Mouse (Mus musculus): ENCODE measurements around the gene Lsr. TPM values are rescaled to one million over a fixed set of nuclear protein-coding genes. Genes with fewer than 3 reads are reported as not detected.
"Not testable (repeated sequence)": the region's sequence is repeated elsewhere in the genome, so short reads cannot be mapped to it uniquely, and the experiment has no call there.

Gene Lsr
- polyA plus RNA-seq, 1 experiment: 34.6 TPM

DNA sequence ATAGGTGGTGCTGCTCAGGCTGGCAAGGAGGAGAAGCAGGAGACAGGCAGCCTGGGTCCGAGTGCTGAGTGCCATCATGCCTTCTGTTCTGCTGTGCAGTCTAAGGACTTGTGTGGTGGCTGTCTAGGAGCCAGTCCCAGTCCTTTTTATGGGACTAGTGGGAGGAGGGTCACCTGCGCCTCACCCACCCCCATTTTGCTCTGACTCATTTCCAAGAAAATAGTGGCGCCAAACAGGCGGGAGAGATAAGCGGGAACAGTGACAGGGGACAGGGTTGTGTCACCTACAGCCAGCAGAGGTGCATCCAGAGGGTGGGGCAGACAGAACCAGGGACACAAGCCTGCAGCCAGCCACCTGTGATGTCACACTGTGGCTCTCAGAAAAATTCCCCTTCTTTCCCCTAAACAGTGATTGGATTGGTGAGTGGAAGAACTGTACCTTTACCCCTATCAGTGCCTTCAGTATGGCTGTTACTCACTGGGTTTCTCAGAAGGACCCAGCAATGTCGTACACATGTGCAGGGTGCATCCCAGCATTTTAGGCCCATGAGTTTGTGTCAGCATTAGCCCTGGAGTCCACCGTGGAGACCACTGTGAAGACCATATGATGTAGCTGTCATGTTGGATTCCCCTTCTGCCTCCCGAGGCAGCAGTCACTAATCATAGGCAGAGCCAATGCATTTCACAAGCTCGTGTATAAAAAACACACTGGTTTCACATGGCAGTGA, 29.2 kb downstream of the Lsr start, which contains the start of gene Hamp:
Gene Hamp (minus strand): TSS at position 124 of the 727 bp plus-strand sequence.
- Histone ChIP-seq H3K27ac (ENCODE audit: control insufficient read depth, insufficient read depth, low read length) (no peak within 1 kb of the TSS), H3K27me3 (ENCODE audit: control insufficient read depth, insufficient read depth, low read length) (no peaks in the 10 kb centered on the region), H3K4me1 (replicated peaks; ENCODE audit: control insufficient read depth, insufficient read depth, low read length) (peaks cover 2% of the 10 kb centered on the region), H3K36me3 (ENCODE audit: control insufficient read depth, insufficient read depth, low read length) (peaks cover 10% of the 10 kb centered on the region), H3K4me3 (ENCODE audit: control insufficient read depth, insufficient read depth, low read length) (no peak within 1 kb of the TSS)
- WGBS: 86% methylated on average over 9 of the region's 9 CpGs
- no peak for DNase-seq
- TF ChIP-seq POLR2A (IDR thresholded peaks at IDR 0.05; ENCODE audit: control insufficient read depth, extremely low read depth, insufficient read depth, low read length, poor library complexity) (no peak), CTCF (IDR thresholded peaks at IDR 0.05; ENCODE audit: borderline replicate concordance, control insufficient read depth, extremely low read depth, insufficient read depth, low read length, poor library complexity) (no peak)

DNA sequence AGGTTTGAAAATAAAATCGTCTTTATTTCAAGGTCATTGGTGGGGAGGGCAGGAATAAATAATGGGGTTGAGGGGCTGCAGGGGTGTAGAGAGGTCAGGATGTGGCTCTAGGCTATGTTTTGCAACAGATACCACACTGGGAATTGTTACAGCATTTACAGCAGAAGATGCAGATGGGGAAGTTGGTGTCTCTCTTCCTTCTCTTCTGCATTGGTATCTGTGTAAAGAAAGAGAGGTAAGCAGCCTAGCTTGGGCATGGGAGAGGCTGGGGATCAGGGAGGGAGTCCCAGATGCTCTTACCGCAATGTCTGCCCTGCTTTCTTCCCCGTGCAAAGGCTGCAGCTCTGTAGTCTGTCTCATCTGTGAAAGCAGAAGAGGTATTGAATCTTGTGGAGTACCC, 30.9 kb downstream of the Lsr start:
- H3K27me3 ChIP-seq (ENCODE audit: control insufficient read depth, insufficient read depth, low read length); H3K36me3 ChIP-seq (ENCODE audit: control insufficient read depth, insufficient read depth, low read length); DNase-seq; H3K4me1 ChIP-seq (replicated peaks; ENCODE audit: control insufficient read depth, insufficient read depth, low read length); H3K4me3 ChIP-seq (ENCODE audit: control insufficient read depth, insufficient read depth, low read length); H3K27ac ChIP-seq (ENCODE audit: control insufficient read depth, insufficient read depth, low read length): not testable (repeated sequence)
- 18% methylated on average over 3 of the region's 3 CpGs for WGBS

DNA sequence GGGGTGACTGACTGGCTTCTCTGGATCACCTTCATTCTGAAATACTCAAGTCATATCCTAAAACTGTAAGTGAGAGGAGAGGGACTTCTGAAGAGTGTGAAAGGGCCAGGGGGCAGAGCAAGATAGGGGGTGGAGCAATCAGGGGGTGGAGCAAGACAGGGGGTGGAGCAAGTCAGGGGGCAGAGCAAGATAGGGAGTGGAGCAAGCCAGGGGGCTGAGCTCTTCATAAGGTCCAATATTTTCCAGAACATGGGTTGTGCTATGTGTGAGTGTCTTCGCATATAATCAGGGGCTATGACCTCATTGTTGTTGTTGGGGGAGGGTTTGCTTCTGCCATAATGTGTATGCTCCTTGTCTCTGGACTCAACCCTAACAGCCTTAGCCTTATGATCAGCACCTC, 33.2 kb downstream of the Lsr start:
- not testable (repeated sequence) for H3K27me3 ChIP-seq (ENCODE audit: control insufficient read depth, insufficient read depth, low read length); H3K36me3 ChIP-seq (ENCODE audit: control insufficient read depth, insufficient read depth, low read length); H3K27ac ChIP-seq (ENCODE audit: control insufficient read depth, insufficient read depth, low read length); H3K4me1 ChIP-seq (replicated peaks; ENCODE audit: control insufficient read depth, insufficient read depth, low read length); H3K4me3 ChIP-seq (ENCODE audit: control insufficient read depth, insufficient read depth, low read length); DNase-seq
- 81% methylated on average over 1 of the region's 1 CpGs for WGBS

DNA sequence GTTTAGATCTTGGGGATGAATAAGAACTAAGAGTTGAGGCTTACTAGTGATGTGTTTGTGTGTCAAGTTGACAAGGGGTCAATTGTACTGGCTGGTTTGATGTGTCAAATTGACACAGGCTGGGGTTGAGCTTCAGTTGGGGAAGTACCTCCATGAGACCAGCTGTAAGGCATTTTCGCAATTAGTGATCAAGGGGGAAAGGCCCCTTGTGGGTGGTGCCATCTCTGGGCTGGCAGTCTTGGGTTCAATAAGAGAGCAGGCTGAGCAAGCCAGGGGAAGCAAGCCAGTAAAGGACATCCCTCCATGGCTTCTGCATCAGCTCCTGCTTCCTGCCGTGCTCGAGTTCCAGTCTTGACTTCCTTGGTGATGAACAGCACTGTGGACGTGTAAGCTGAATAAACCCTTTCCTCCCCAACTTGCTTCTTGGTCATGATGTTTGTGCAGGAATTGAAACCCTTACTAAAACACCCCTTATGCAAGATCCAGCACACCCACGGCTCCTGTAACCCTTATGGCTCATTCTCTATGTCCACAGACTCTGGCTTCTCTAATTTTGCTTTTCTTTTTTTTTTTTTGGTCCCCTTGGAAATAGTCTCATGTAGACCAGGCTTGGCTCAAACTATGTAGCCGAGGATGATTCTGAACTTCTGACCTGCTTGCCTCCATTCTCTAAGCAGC, 37.7 kb downstream of the Lsr start:
- H3K4me1 ChIP-seq (replicated peaks; ENCODE audit: control insufficient read depth, insufficient read depth, low read length); H3K27me3 ChIP-seq (ENCODE audit: control insufficient read depth, insufficient read depth, low read length); H3K27ac ChIP-seq (ENCODE audit: control insufficient read depth, insufficient read depth, low read length); H3K36me3 ChIP-seq (ENCODE audit: control insufficient read depth, insufficient read depth, low read length); H3K4me3 ChIP-seq (ENCODE audit: control insufficient read depth, insufficient read depth, low read length); DNase-seq: not testable (repeated sequence)
- 73% methylated on average over 6 of the region's 6 CpGs for WGBS

DNA sequence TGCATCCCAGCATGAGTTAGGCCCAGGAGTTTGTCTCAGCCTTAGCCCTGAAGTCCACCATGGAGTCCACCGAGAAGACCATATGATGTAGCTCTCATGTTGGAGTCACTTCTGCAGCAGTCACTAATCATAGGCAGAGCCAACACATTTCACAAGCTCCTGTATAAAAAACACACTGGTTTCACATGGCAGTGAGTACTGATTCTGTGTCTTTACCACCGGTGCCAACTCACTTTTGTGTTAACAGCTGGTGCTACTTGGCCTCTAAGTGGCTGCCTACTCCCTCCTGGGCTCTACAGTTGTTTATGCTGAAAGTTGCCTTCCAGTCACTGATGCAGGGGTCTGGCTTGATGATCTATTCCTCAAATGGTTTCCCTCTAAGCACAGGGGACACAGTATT, 48.7 kb downstream of the Lsr start, which contains the start of gene Hamp2:
Gene Hamp2 (minus strand): TSS at position 101 of the 400 bp plus-strand sequence.
- H3K36me3 ChIP-seq (ENCODE audit: control insufficient read depth, insufficient read depth, low read length); H3K4me3 ChIP-seq (ENCODE audit: control insufficient read depth, insufficient read depth, low read length); H3K27me3 ChIP-seq (ENCODE audit: control insufficient read depth, insufficient read depth, low read length); DNase-seq; H3K4me1 ChIP-seq (replicated peaks; ENCODE audit: control insufficient read depth, insufficient read depth, low read length); H3K27ac ChIP-seq (ENCODE audit: control insufficient read depth, insufficient read depth, low read length): not testable (repeated sequence)
- WGBS: 86% methylated on average over 2 of the region's 2 CpGs

DNA sequence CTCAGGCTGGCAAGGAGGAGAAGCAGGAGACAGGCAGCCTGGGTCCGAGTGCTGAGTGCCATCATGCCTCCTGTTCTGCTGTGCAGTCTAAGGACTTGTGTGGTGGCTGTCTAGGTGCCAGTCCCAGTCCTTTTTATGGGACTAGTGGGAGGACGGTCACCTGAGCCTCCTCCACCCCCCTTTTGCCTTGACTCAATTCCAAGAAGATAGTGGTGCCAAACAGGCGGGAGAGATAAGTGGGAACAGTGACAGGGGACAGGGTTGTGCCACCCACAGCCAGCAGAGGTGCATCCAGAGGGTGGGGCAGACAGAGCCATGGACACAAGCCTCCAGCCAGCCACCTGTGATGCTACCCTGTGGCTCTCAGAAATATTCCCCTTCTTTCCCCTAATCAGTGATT, 49.2 kb downstream of the Lsr start:
- no peak for TF ChIP-seq CTCF (IDR thresholded peaks at IDR 0.05; ENCODE audit: borderline replicate concordance, control insufficient read depth, extremely low read depth, insufficient read depth, low read length, poor library complexity)
- no peak for TF ChIP-seq POLR2A (IDR thresholded peaks at IDR 0.05; ENCODE audit: control insufficient read depth, extremely low read depth, insufficient read depth, low read length, poor library complexity)
- Histone ChIP-seq H3K4me3 (ENCODE audit: control insufficient read depth, insufficient read depth, low read length) (no peak overlapping the region), H3K4me1 (replicated peaks; ENCODE audit: control insufficient read depth, insufficient read depth, low read length) (no peaks in the 10 kb centered on the region), H3K27me3 (ENCODE audit: control insufficient read depth, insufficient read depth, low read length) (no peaks in the 10 kb centered on the region), H3K27ac (ENCODE audit: control insufficient read depth, insufficient read depth, low read length) (no peak overlapping the region), H3K36me3 (ENCODE audit: control insufficient read depth, insufficient read depth, low read length) (no peaks in the 10 kb centered on the region)
- no peak for DNase-seq
- 86% methylated on average over 3 of the region's 3 CpGs for WGBS

DNA sequence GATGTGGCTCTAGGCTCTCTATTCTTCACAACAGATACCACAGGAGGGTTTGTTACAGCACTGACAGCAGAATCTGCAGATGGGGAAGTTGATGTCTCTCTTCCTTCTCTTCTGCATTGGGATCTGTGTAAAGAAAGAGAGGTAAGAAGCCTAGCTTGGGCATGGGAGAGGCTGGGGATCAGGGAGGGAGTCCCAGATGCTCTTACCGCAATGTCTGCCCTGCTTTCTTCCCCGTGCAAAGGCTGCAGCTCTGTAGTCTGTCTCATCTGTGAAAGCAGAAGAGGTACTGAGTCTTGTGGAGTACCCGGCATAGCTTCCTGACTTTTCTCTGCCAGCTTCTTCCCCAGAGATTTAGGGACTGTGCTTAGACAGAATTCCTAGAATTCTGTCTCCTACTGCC, 50.8 kb downstream of the Lsr start:
- H3K27me3 ChIP-seq (ENCODE audit: control insufficient read depth, insufficient read depth, low read length); H3K27ac ChIP-seq (ENCODE audit: control insufficient read depth, insufficient read depth, low read length); DNase-seq; H3K36me3 ChIP-seq (ENCODE audit: control insufficient read depth, insufficient read depth, low read length); H3K4me3 ChIP-seq (ENCODE audit: control insufficient read depth, insufficient read depth, low read length); H3K4me1 ChIP-seq (replicated peaks; ENCODE audit: control insufficient read depth, insufficient read depth, low read length): not testable (repeated sequence)
- WGBS: 30% methylated on average over 3 of the region's 3 CpGs
